Mouse (Mus musculus): ENCODE measurements around the gene Cmc2.

DNA sequence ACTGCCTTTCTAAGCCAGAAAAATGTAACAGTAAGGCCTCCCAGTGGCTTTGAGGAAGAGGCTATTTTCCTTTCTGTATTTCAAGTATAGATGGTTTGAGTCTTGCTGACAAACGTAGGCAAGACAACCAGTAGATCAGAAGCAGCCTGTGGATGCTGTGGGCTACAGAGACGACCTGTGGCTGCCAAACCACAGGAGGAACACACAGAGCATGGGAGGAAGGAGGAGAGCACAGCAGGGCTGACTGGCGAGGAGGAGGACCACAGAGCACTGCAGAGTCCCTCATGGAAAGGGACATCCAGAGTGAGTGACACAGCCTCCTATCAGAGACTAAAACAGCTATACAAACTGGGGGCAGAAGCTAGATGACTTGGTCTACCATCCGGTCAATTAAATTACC lies 16.0 kb downstream of the Cmc2 start:
- TF ChIP-seq MYOD1 (IDR thresholded peaks at IDR 0.05; ENCODE audit: control insufficient read depth, insufficient read length, low read depth) = no peak
- TF ChIP-seq CTCF (IDR thresholded peaks at IDR 0.05; ENCODE audit: control insufficient read depth, insufficient read depth, insufficient read length) = no peak
- TF ChIP-seq USF1 (IDR thresholded peaks at IDR 0.05; ENCODE audit: low read depth) = no peak
